Mouse (Mus musculus): ENCODE measurements around the gene Clnk.

DNA sequence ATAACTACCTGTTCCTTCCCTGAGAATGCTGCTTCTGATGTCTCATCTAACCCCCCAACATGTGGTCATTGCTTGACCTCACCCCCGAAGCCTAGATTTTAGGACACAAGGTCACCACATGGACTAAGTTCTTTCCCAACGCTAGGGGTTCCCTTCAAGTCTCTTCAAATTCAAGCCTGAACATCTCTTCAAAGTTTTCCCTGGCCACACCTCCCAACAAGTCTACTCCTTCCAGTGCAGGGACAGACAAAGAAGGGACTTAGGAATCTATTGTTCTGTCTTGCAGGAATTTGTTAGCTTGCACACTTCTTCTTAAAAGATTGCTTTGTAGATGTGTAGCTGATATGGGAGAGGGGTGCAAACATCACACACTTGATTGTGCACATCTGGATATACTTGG lies 174.5 kb downstream of the Clnk start:
- TF ChIP-seq MAFK (IDR thresholded peaks at IDR 0.05; ENCODE audit: insufficient read depth, low read depth, low read length) (no peak), HCFC1 (IDR thresholded peaks at IDR 0.05; ENCODE audit: borderline replicate concordance, insufficient read depth, low read length) (no peak), CHD2 (IDR thresholded peaks at IDR 0.05; ENCODE audit: low read depth, low read length) (no peak), ZNF384 (IDR thresholded peaks at IDR 0.05; ENCODE audit: low read depth, low read length) (no peak)

Data from ES-E14 (cell line).